Mouse (Mus musculus) C2C12 (cell line): Measurements from ENCODE around the gene Smurf1.

Source experiments
- CEBPB ChIP-seq: IDR thresholded peaks from one replicate; pipeline ENCODE4 v1.6.1; 2011; ENCODE audit warnings: low read depth, mild to moderate bottlenecking, control low read depth, moderate library complexity
- CTCF ChIP-seq: IDR thresholded peaks from one replicate; pipeline ENCODE4 v1.5.1; 2011; ENCODE audit not compliant: control insufficient read depth, insufficient read depth, insufficient read length
- FOSL1 ChIP-seq: IDR thresholded peaks from one replicate; pipeline ENCODE4 v1.8.0; 2011; ENCODE audit warnings: mild to moderate bottlenecking, low read length; ENCODE audit not compliant: poor library complexity, insufficient read depth, severe bottlenecking
- MAX ChIP-seq: IDR thresholded peaks from one replicate; pipeline ENCODE4 v1.6.1; 2011; ENCODE audit warnings: mild to moderate bottlenecking, control low read depth
- USF1 ChIP-seq: IDR thresholded peaks from one replicate; pipeline ENCODE4 v1.6.1; 2011; ENCODE audit warnings: low read depth, mild to moderate bottlenecking, control low read depth, moderate library complexity

DNA sequence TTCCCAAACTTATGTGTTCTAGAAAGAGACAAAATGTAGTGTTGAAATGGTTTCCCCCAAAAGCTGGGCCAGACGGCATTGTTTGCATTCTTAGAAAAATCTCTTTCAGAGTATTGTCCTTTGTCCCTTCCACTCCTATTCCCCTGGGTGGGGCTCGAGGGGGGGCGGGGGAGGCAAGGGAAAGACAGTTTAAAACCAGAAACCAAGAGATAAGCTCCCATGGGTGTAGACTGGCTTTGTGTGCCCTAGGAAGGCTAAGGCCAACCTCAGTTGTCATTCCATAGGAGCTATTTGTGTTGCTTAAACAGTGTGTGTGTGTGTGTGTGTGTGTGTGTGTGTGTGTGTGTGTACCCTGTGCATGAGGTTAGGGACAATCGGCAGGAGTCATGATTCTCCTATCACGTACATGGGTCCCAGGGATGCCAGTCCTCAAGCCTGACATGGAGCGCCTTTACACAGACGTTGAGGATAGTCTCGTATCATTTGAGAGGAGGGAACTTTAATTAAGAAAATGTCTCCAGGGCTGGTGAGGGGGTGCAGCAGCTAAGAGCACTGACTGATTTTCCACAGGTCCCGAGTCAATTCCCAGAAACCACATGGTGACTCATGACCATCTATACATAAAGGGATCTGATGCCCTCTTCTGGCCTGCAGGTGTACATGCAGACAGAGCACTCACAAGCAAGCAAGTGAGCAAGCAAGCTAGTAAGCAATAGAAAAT lies 22.9 kb upstream of the Smurf1 start:
- TF ChIP-seq CTCF (peak; percentile 63), USF1 (peak; percentile 41), MAX (no peak), FOSL1 (no peak), CEBPB (no peak)
